27 mouse cellular contexts compared by ENCODE assay signal in genomic region chr12:100152466-100152865, GRCm38 (mm10). TPM values are rescaled to one million over a fixed set of nuclear protein-coding genes. Genes with fewer than 3 reads are reported as not detected.
DNase-seq lines count a peak whose midpoint lies in the region; ATAC-seq and TF ChIP-seq lines count a peak whose summit lies in the region.
"Had no signal": no experiment of that assay in that cellular context is flagged by ENCODE, and none has a peak within 500 bp of the region (broad histone marks: within the 10 kb centered on the region; RNA-seq: fewer than 3 reads in every experiment).

No protein-coding gene starts in this region.

- no peak for TF ChIP-seq CTCF in layer of hippocampus, adult 2 months (conservative IDR thresholded peaks at IDR 0.05)

- no peak for DNase-seq in frontal cortex, postnatal 14 days (ENCODE audit: low spot score in 2 of 2)
- DNase-seq in layer of hippocampus, adult 2 months (ENCODE audit: low spot score in 2 of 2), result no peak
- no peak for DNase-seq in layer of hippocampus, postnatal 14 days (ENCODE audit: low spot score in 2 of 2)
- peak; percentile 64 for DNase-seq in right cerebral cortex, adult 18-20 months
- DNase-seq in right cerebral cortex, postnatal 10 days (ENCODE audit: low spot score in 2 of 2), result no peak
- DNase-seq: adrenal gland, adult 8-10 months; adrenal gland, postnatal 14 days; adrenal gland, postnatal 36 days; B cell, adult 2 months; cerebellum, adult 11 months; cerebellum, adult 18-20 months; cerebellum, adult 8-10 months; cerebellum, adult 9-11 months; cerebellum, postnatal 14 days; cerebellum, postnatal 36 days; embryo, embryonic 11 days had no signal

- ATAC-seq in frontal cortex, adult (ENCODE audit: low TSS enrichment), result peak; percentile 82
- ATAC-seq: activated CD4-positive, CD25-positive, alpha-beta regulatory T cell, adult 4 months; CD4-positive, CD25-positive, alpha-beta regulatory T cell, adult 4 months; forebrain, embryonic 14.5 days; forebrain, embryonic 16.5 days; Patski had no signal

- peak overlapping the region; percentile 70 for H3K27ac ChIP-seq in layer of hippocampus, adult 2 months
- H3K27ac ChIP-seq: embryonic facial prominence, embryonic 13.5 days; embryonic facial prominence, embryonic 15.5 days; forebrain, embryonic 10.5 days; forebrain, embryonic 12.5 days had no signal

- H3K4me3 ChIP-seq in layer of hippocampus, adult 2 months, result no peak overlapping the region
- H3K4me3 ChIP-seq: embryonic facial prominence, embryonic 13.5 days; embryonic facial prominence, embryonic 15.5 days; erythroblast, embryonic 14.5 days; forebrain, embryonic 10.5 days; forebrain, embryonic 12.5 days had no signal

RNA-seq across cellular contexts. Expression of gene Nrde2, which starts 7.0 kb away (rescaled TPM):
- total RNA-seq in layer of hippocampus, adult 2 months (2021), result 10 to 100 TPM; 23.8 to 24.3 TPM
- 10 to 100 TPM; 19.3 to 21.0 TPM for total RNA-seq in layer of hippocampus, postnatal 14 days (2021)

RNA-seq across cellular contexts. Expression of gene Psmc1, which starts 42.5 kb away (rescaled TPM):
- 100 to 1,000 TPM; 185 to 207 TPM for total RNA-seq in layer of hippocampus, adult 2 months (2021)
- 100 to 1,000 TPM; 193 to 200 TPM for total RNA-seq in layer of hippocampus, postnatal 14 days (2021)

RNA-seq across cellular contexts. Expression of gene Calm1, which starts 46.8 kb away (rescaled TPM):
- total RNA-seq in layer of hippocampus, adult 2 months (2021), result 1,000 to 10,000 TPM; 2,009 to 2,049 TPM
- total RNA-seq in layer of hippocampus, postnatal 14 days (2021), result 1,000 to 10,000 TPM; 1,788 to 1,825 TPM
